Mouse (Mus musculus) R1 (cell line): Measurements from ENCODE around the gene Myh6.

Experiments
- DNase-seq: peaks from one replicate; pipeline ENCODE4 v3.0.0-alpha.2; 2018; ENCODE audit warnings: low read depth, low spot score

The Myh6 gene

DNA sequence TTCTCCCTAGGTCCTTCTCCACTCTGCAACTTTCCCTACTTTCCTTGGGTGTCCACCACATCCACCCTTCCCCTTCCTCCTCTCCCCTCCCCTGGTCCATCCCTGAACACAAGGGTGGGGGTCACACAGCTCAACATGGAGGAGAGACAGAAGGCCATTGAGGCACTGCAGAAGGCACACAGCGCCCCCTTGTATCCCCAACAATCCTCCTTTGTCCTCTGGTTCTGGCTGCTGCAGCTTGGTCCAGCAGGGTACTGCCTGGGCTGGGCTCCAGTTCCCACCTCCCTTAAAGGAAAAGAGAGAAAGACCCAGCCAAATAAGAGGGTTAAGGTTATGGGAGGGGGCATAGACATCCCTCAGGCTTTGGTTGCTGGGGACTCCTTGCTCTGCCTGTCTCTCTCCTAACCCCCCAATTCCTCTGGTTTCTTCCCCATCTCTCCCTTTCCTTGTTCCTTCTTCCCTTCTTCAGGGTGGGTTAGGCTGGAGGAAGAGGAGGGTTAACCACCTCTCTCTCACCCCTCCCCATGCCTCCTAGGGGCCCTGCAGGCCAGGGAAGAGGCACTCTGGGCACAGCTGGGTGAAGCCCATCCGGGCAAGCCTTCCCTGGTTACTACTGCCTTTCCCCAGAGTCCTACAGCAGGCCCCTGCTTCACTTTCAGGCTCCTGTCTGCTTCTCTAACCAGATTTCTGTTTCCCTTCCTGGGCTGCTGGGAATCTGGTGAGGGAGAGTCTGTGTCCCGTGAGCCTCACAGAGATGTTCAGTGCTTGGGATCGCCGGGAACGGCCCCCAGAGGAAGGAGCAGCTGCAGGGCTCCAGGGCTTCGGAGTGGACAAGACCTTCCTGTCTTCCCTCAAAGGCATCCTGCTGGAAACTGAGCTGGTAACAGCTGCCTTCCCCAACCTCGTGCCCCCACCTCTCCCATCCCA lies 30.6 kb downstream of the Myh6 start, which contains the start of gene Cmtm5:
Gene Cmtm5 (plus strand): TSS at position 358 of the 927 bp plus-strand sequence.
- DNase-seq: no peak

DNA sequence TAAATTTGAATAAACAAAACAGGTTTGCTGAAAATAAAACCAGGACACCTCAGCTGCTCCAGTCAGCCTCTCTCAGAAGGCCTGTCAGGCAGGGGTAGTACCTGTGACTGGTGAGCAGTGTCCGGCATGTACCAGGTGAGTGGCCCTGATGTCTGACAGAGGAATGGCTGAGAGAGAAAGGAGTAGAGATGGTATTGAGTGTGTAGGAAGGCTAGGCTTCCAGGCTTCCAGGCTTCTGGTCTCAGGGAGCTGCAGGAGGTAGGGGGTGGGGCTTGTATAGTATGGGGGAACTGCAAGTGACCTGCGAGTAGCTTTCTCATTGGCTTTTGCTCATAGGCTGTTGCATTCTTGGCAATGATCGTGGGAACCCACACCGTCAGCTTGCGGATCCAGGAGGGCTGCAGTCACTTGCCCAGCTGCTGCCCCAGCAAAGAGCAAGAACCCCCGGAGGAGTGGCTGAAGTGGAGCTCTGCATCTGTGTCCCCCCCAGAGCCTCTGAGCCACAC lies 34.0 kb downstream of the Myh6 start, which contains the start of gene Il25:
Gene Il25 (plus strand): TSS at position 51 of the 506 bp plus-strand sequence.
- DNase-seq: peak; percentile 49

DNA sequence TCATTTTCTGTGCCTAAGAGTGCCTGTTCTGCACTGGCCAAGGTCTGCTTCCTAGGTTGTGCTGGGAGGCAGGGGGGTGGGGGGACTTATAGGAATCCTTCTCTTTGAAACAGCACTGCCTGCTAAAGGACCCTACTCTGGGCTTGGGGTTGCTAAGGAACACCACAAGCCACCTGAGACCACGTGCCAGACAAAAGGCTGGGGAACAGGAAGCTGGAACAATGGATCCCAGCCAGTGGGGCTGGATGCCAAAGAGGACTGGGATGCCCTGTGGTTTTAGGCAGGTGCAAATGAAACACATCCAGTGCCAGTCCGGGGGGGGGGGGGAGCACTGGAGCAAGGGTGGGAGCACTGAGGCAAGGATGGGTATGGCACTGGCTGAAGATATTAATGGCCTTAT lies 36.3 kb downstream of the Myh6 start:
- DNase-seq: peak; percentile 89

DNA sequence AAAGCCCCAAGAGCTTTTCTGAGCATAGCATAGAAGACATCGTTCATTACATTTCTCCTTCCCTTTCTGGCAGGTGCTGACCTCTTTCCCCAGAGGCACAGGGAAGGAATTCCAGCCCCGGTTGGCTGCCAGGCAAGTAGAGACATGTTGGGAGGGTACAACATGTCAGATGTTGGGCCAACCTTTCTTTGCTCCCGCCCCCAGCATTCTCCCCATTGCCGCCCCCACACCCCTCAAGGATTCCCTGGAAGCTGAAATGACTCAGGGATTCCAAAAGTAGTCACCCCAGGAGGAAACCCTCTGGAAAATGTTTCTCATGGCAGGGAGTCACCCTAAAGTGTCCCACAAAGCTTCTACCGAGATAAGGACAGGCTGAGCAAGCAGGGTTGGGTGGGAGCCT lies 36.9 kb downstream of the Myh6 start:
- DNase-seq: peak; percentile 49

DNA sequence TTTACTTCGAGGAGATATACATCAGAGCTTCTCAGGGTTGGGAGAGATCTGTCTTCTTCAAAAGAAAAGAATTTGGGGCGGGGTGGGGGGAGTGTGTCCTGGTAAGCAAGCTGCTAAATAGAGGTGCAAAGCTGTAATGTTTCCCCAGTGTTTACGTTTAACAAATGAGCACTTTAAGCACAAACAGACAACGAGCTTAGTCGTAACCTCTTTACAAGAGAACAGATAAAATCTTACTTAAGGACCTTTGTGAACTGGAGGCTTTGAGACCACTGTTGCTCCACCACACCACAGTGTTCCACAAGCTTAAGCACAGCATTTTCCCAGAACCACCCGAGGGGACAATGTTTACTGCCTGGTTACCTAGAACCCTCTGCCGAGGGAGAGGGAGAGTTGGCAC lies 39.4 kb downstream of the Myh6 start:
- DNase-seq: no peak

DNA sequence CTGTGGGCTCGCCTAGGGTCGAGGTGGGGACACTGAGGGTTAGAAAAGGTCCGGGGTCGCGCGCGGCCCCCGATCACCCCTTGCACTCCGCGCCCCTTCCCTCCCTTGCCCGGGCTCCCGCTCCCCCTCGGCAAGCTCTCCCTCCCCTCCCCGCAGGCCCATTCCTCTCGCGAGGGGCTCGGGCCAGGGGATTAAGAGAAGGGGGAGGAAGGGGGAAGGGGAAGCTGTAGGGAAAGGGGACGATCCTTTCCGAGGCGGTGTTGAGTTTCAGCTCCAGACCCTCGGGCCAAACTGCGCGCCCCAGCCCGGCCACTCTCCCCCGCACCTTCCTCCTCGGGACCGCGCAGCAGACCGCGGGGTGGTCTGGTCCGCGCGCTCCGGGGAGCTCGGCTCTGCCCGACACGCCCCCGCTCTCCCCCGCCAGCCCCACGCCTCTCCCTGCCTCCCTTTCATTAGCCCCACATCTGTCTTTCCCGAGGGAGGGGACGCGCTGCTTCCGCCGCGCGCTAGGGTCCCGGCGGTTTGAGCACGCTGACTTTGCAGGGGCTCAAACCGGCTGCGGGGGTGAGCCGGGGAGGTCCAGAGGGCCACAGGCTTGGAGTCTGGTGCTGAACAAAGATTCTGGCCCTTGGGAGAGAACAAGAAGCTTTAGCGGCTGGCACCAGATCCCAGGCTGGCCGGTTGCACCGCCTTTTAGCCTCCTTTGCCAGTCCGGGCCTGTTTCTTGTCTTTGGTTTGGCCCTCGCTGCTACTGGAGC lies 40.1 kb downstream of the Myh6 start:
- DNase-seq: peak; percentile 89

DNA sequence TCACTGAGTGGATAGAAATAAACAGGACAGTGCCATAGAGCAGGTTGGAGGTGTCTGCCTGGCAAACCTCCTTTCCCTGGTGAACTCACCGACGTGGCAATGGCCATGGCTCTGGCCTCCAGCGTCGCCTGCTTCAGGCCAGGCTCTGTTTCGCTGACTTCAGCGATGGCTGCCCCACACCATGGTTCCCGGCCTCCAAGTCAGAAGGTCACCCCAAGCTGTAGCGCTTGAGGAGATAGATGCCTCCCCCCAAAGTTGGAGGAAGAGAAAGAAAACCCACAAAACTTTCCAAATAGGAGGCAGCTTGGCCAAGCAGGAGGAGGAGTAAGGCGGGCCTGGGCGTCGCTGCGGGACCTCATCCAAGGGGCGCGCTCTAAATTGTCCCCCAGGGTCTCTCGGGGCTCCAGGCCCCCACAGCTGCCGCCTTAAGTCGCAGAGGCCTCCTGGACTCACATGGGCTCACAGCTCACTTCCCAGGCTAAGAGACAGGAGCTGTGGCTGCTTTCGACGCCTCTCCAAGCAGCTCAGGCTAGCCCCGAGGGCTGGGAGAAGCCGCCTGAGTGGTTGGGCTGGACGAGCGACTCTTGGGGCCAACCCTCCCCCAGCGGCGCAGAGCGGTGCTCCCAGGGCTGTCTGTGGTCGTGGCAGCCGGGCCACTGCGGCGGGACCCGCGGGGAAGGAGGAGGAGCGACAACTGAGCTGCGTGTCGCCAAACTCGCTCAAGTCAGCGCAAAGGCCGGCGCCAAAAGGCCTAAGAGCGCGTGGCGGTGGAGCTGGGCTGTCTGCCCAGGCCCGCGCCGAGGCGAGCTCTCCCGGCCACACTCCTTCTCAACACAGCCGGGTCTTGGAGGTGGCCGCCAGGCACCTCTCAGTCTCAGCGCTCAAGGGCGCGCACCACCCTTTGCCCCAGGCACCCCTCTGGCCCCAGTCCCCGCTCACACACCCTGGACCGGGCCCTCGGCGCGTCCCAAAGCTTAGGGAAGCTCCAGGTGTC lies 41.1 kb downstream of the Myh6 start, which contains the start of gene Efs:
Gene Efs (minus strand): TSS at position 778 of the 994 bp plus-strand sequence.
- peak; percentile 74 for DNase-seq

DNA sequence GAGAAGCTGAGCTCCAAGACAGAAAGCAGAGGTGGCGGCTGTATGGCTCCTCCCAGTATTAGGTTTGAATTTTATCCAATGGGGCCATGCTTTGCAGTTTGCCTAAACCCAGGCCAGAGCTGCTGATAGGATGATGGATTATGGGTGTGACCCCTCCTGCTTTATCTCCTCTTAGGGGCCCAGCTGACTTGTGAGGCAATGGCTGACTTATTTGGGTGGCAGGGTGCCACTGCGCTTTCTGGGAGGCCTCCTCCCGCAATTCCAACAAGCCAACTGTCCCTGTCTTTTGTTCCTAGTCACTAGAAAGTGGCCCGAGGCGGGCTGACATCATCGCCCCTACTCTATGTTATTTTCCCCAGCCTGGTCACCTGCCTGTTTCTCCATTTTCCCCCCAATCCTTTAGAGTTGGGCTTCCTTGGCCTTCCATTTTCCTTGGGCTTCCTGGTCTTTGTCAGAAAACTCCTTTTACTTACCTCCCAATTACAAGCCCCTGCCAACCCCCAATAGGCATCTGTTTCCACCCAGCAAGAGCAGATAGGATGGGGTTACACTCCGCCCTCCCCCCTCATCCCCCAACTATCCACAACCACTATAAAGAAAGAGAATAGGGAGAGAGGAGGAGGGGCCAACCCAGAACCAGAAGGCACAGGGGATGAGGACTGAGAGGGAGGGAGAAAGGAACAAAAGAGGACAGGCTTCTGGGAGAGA lies 41.9 kb downstream of the Myh6 start:
- DNase-seq: peak; percentile 80

DNA sequence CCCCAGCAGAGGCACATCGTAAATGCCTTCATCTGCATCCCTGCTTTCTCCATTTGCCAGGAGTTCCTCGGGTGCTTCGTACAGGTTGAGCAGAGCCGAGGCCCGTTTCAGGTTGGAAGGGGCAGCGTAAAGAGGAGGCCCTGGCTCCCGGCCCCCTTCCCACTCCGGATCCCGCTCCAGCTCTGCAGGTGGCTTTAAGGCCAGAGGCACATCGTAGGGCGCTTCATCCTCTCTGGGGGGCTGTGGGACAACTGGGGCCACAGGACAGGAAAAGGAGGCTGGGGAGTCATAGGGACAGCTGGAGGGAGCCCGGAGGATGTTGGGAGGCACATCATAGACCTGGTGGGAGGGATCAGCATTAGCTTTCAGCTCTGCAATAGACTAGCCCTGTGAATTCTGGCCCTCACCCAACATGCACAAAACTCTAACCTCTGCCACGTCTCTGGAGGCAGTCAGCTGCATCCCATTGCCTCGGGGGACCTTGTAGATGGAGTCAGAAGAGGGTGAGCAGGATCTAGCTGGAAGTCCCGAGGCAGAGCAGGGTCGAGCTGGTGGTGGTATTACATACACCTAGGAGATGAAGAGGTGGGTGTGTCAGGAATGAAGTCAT lies 46.5 kb downstream of the Myh6 start:
- no peak for DNase-seq

DNA sequence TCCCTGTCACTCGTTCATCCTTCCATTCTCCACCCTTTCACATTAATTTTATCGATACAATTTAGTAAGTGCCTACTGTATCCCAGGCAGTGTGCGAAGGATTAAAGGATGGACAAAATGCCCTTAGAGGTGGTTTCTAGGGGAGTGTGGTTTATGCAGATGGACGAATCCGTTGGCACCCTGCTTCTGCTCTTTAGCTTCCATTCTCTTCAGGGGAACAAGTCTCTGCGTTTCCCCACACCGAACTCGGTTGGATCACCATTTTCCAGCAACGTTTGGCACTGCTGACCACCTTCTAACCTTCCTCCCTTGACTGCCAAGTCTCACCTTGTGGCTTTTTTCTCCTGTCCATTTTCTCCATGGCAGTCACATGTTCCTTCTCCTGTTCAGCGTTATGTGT lies 53.4 kb downstream of the Myh6 start:
- DNase-seq: no peak

DNA sequence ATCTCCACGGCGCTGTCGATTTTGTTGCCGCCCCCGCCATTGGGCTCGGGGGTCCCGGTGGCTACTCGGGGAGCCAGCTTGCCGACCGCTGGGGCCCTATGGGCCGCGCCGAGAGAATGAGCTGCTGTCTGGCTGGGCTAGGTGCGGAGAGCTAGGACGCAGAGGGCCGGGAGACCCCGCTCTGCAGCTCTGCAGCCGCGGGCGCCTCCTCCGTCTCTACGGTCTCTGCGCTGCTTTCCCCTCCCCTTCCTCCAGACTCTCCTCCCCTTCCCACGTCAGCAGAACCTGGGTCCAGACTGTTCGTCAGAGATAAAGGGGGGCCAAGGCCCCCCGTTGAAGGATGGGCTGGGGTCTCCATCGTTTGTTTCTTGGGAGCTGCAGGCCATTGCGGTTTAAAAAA lies 53.8 kb downstream of the Myh6 start, which contains the start of gene Slc22a17:
Gene Slc22a17 (minus strand): TSS at position 247 of the 400 bp plus-strand sequence.
- peak; percentile 68 for DNase-seq

DNA sequence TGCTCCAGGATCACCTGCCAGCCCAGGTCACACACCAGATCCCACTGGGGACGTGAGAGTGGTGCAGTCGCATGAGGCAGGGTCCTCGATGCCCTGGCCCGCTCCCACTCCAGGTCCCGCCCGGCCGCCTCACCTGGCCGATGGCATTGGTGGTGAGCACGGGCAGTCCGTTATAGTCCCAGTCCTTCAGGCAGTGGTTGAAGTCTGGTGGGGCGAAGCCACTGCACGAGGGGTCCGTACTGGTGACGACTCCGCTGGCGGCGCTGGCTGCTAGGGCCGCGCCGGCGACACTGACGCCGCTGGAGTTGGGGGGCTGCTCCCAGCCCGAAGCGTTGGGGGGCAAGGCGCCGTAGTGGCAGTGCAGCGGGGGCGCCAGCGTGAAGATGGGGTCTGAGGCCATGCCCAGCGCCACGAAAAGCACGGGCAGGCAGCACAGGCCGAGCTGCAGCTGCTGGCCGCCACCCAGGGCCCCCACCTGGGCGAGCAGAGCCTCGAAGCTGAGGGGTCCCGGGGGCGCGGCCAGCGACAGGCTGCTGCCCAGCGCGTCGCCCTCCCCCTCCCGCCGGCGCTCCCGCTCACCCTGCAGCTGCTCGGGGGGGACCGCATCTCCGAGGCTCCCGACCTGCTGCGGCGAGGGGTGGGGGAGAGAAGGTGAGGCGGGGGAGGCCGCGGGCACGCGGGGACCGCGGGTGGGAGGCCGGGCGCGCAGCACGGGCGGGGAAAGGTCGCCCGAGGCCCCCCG lies 54.4 kb downstream of the Myh6 start:
- no peak for DNase-seq

DNA sequence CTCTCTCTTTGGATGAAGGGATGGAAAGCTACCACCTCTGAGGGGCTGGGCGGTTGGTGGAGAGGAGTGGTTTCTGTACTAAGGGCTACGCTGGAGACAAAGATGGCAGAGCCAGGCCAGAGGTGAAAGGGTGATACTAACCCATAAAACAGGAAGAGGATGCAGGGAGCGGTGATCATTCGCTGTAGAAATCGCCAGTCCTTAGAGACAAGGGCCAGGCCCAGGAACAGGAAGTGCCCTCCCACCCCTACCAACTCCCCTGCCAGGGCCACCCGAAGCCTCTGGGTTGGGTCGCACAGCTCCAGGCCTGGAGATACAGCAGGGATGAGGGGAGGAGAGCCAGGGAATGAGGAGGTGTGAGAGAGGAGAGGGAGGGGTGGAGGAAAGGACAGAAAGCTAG lies 58.0 kb downstream of the Myh6 start:
- DNase-seq: no peak

DNA sequence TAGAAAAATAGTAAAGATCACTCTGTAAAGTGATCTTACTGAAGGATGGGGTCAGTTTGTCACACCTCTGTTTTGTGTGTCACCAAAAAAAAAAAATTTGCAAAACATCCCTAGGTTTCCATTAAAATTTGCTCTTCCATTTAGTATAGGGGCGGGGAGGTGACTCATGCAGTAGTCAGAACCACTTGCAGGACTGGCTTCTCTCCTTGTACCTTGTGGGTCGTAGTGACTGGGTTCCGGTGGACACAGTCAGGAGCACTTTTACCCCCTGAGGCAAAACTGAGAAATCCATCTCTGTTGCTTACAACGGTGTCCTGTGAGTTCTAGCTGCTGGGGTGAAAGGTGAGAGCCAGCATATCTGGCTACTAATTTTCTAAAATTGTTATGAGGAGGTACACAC lies 63.1 kb downstream of the Myh6 start:
- no peak for DNase-seq

DNA sequence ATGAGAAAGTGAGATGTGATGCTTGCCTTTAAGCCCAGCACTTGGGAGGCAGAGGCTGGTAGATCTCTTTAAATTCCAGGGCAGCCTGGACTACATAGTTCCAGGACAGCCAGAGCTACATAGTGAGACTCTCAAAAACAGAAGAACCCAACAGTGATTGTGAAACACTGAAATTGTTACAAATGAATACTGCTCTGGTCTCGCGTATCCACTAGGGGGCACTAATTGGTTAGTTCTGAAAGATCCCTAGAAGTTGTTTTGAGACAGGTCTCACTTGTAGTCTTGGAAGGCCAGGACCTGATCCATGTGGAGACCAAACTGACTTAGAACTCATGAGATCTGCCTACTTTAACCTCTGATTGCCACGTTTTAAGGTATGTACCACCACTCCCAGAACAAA lies 66.3 kb downstream of the Myh6 start:
- peak; percentile 87 for DNase-seq

DNA sequence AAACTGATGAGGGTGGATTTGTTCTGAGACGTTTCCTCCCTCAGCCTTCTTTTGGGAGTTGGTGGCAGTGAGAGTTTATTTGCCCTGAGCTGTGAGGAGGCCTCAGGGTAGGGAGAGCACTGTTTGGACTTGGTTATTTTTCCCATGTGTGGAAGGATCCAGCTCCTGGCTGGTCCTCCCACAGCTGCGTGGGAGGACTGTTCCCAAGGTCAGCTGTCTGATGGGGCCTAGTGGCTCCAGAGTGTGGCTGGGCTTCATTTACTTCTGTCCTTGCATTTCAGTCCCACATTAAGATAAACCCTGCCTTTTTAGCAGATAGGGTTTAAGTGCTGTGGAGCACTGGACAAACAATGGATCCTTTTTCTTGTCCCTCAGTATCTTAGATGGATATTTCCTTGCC lies 69.3 kb downstream of the Myh6 start:
- DNase-seq: no peak

DNA sequence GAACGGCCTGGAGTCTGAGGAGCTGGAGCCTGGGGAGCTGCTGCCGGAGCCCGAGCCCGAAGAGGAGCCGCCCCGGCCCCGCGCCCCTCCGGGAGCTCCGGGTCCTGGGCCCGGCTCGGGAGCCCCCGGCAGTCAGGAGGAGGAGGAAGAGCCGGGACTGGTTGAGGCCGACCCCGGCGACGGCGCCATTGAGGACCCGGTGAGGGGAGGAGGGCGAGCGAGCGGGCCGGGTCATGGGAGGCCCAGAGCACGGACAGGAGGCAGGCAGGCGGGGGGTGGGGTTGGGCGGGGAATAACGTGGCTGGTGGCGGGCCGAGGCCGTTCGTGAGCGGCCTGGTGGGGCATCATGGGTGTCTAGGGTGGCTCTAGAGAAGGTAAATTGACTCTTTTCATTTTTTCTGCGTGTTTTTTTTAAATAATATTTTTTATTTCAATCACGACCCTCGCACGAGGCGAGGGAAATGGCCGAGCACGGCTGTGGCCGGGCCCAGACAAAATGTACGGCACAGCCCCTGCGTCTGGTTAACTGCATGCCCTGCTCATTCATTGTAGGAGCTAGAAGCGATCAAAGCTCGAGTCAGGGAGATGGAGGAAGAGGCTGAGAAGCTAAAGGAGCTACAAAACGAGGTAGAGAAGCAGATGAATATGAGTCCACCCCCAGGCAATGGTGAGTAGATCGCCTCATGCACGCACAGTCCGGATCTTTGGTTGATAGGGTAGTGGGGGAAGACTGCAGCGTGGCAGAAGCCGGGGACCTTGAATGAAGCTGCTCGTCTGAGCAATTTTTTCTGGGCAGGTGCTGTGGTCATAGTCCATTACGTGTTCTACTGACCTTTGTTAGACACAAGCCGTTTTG lies 72.2 kb downstream of the Myh6 start:
- DNase-seq: peak; percentile 51

DNA sequence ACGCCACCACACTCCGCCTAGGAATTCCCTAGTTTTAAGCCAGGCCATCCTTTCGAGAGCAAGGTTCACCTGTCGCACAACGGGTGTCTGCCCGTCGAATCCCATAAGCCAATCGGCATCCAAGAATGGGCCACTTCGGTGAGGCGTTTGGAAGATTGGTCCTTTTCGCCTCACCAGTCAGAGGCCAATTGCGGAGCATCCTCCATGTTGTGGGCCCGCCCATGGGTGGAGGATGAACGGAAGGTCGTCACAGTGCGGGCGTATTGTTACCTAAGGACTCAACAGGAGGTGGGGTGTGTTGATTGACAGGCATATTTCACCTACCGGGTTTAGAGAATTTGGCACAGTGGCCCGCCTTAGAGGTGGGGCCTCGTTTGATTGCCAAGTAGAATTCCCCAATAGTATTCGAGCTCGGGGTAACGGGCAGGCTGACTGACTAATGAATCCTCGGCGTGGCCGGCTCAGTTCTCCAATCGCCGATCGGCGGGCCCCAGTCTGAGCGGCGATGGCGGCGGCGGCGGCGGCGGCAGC lies 73.0 kb downstream of the Myh6 start:
- DNase-seq: peak; percentile 100
